Mouse (Mus musculus) MEL (cell line): ENCODE measurements around the gene Anxa4. TPM values are rescaled to one million over a fixed set of nuclear protein-coding genes. Genes with fewer than 3 reads are reported as not detected.
A peak's percentile ranks its signal among the peaks of the same experiment; 100 is the strongest.

Experiments
- DNase-seq: peaks from one replicate; pipeline ENCODE4 v3.0.0; 2011; ENCODE audit warnings: low read depth, low spot score
- H3K27ac ChIP-seq: 2 replicates; pipeline ENCODE4 v1.5.1; 2012; ENCODE audit warnings: low read depth, mild to moderate bottlenecking, control low read depth, low read length, moderate library complexity; ENCODE audit not compliant: control insufficient read depth
- H3K27me3 ChIP-seq, 2 experiments: fragments of 150-350 bp in 1 of 2; sonication (generic) in 1 of 2; 2 replicates each; pipeline ENCODE4 v1.6.1; 2012; ENCODE audit warnings: low read length in 2 of 2, mild to moderate bottlenecking in 2 of 2, improper control_type of control experiment in 1 of 2, moderate library complexity in 1 of 2; ENCODE audit not compliant: insufficient read depth in 2 of 2, control insufficient read depth in 1 of 2
- H3K36me3 ChIP-seq, 2 experiments: 2 replicates each; pipeline ENCODE4 v1.6.1; 2012 to 2014; ENCODE audit warnings: low read length in 2 of 2, improper control_type of control experiment in 1 of 2, inconsistent platforms in 1 of 2, mild to moderate bottlenecking in 1 of 2; ENCODE audit not compliant: insufficient read depth in 2 of 2, control insufficient read depth in 1 of 2
- H3K4me1 ChIP-seq, 2 experiments: fragments of 150-350 bp in 1 of 2; sonication (generic) in 1 of 2; 2 replicates each; pipeline ENCODE4 v1.6.1; 2012; ENCODE audit warnings: low read length in 2 of 2, improper control_type of control experiment in 1 of 2, mild to moderate bottlenecking in 1 of 2; ENCODE audit not compliant: insufficient read depth in 2 of 2, control insufficient read depth in 1 of 2
- H3K4me3 ChIP-seq, 2 experiments: fragments of 150-350 bp in 1 of 2; sonication (generic) in 1 of 2; 2 replicates each; pipeline ENCODE4 v1.5.1; 2012; ENCODE audit warnings: low read depth in 2 of 2, low read length in 2 of 2, mild to moderate bottlenecking in 2 of 2, moderate library complexity in 2 of 2, control low read depth in 1 of 2, improper control_type of control experiment in 1 of 2; ENCODE audit not compliant: control insufficient read depth in 1 of 2, insufficient read depth in 1 of 2
- H3K79me2 ChIP-seq: 2 replicates; pipeline ENCODE4 v1.6.1; 2012; ENCODE audit warnings: mild to moderate bottlenecking, low read length, moderate library complexity; ENCODE audit not compliant: control insufficient read depth, poor library complexity, insufficient read depth
- H3K9ac ChIP-seq: 2 replicates; pipeline ENCODE4 v1.6.1; 2012; ENCODE audit warnings: low read depth, mild to moderate bottlenecking, control low read depth, low read length, moderate library complexity; ENCODE audit not compliant: control insufficient read depth, poor library complexity, severe bottlenecking
- H3K9me3 ChIP-seq: fragments of 150-350 bp; sonication (generic); replicated peaks from 2 replicates; pipeline ENCODE4 v1.6.1; 2012; ENCODE audit warnings: mild to moderate bottlenecking, low read length, improper control_type of control experiment, moderate library complexity; ENCODE audit not compliant: insufficient read depth
- BHLHE40 ChIP-seq: IDR thresholded peaks from 2 replicates; pipeline ENCODE4 v1.6.1; 2012; ENCODE audit warnings: low read depth, mild to moderate bottlenecking, inconsistent platforms, low read length, improper control_type of control experiment, borderline replicate concordance
- CHD2 ChIP-seq: IDR thresholded peaks from 2 replicates; pipeline ENCODE4 v1.6.1; 2011; ENCODE audit warnings: low read length, improper control_type of control experiment
- CTCF ChIP-seq, 3 experiments: IDR thresholded peaks in 2 of 3; conservative IDR thresholded peaks in 1 of 3; 2 replicates each; pipeline ENCODE4 v1.5.1; 2011 to 2012; ENCODE audit warnings: low read length in 3 of 3, low read depth in 2 of 3, mild to moderate bottlenecking in 2 of 3, improper control_type of control experiment in 1 of 3, inconsistent platforms in 1 of 3, mixed read lengths in 1 of 3, moderate library complexity in 1 of 3; ENCODE audit not compliant: control insufficient read depth in 1 of 3, insufficient read depth in 1 of 3, poor library complexity in 1 of 3, severe bottlenecking in 1 of 3
- E2F4 ChIP-seq: IDR thresholded peaks from 2 replicates; pipeline ENCODE4 v1.6.1; 2011; ENCODE audit warnings: low read depth, low read length, improper control_type of control experiment, borderline replicate concordance
- EP300 ChIP-seq, 2 experiments: IDR thresholded peaks; 2 replicates each; pipeline ENCODE4 v1.6.1; 2011; ENCODE audit warnings: improper control_type of control experiment in 2 of 2, low read length in 2 of 2, low read depth in 1 of 2, mild to moderate bottlenecking in 1 of 2
- HCFC1 ChIP-seq: IDR thresholded peaks from 2 replicates; pipeline ENCODE4 v1.6.1; 2012; ENCODE audit warnings: low read depth, mild to moderate bottlenecking, inconsistent platforms, low read length, improper control_type of control experiment, moderate library complexity
- KAT2A ChIP-seq: conservative IDR thresholded peaks from 2 replicates; pipeline ENCODE4 v1.6.1; 2012; ENCODE audit warnings: low read depth, low read length, improper control_type of control experiment, inconsistent platforms
- MAFK ChIP-seq: IDR thresholded peaks from 2 replicates; pipeline ENCODE4 v1.6.1; 2011; ENCODE audit warnings: low read depth, mild to moderate bottlenecking, low read length, improper control_type of control experiment, borderline replicate concordance
- MAZ ChIP-seq: IDR thresholded peaks from 2 replicates; pipeline ENCODE4 v1.6.1; 2012; ENCODE audit warnings: low read depth, mild to moderate bottlenecking, inconsistent platforms, low read length, improper control_type of control experiment
- MYB ChIP-seq: IDR thresholded peaks from 2 replicates; pipeline ENCODE4 v1.6.1; 2011; ENCODE audit warnings: mild to moderate bottlenecking, low read depth, low read length, improper control_type of control experiment
- MYC ChIP-seq: IDR thresholded peaks from 2 replicates; pipeline ENCODE4 v1.6.1; 2011; ENCODE audit warnings: low read depth, mild to moderate bottlenecking, low read length, improper control_type of control experiment, moderate library complexity
- NRF1 ChIP-seq: IDR thresholded peaks from 2 replicates; pipeline ENCODE4 v1.6.1; 2014; ENCODE audit warnings: low read depth, mild to moderate bottlenecking, inconsistent platforms, low read length, improper control_type of control experiment, moderate library complexity; ENCODE audit not compliant: poor library complexity, insufficient read depth, severe bottlenecking
- POLR2A ChIP-seq, 2 experiments: IDR thresholded peaks; 2 replicates each; pipeline ENCODE4 v1.6.1; 2011 to 2012; ENCODE audit warnings: low read length in 2 of 2, mild to moderate bottlenecking in 2 of 2, control low read depth in 1 of 2, improper control_type of control experiment in 1 of 2, low read depth in 1 of 2, moderate library complexity in 1 of 2; ENCODE audit not compliant: control insufficient read depth in 1 of 2, insufficient read depth in 1 of 2, poor library complexity in 1 of 2
- POLR2AphosphoS5 ChIP-seq: IDR thresholded peaks from 2 replicates; pipeline ENCODE4 v1.6.1; 2012; ENCODE audit warnings: low read depth, borderline replicate concordance, mild to moderate bottlenecking, inconsistent platforms, low read length, moderate library complexity, mixed read lengths
- RAD21 ChIP-seq: IDR thresholded peaks from 2 replicates; pipeline ENCODE4 v1.6.1; 2011; ENCODE audit warnings: mild to moderate bottlenecking, low read depth, low read length, improper control_type of control experiment
- SMC3 ChIP-seq: IDR thresholded peaks from 2 replicates; pipeline ENCODE4 v1.6.1; 2011; ENCODE audit warnings: low read depth, low read length, improper control_type of control experiment
- TAL1 ChIP-seq: IDR thresholded peaks from 2 replicates; pipeline ENCODE4 v1.6.1; 2012; ENCODE audit warnings: mild to moderate bottlenecking, inconsistent platforms, low read length, moderate library complexity, mixed read lengths
- UBTF ChIP-seq: IDR thresholded peaks from 2 replicates; pipeline ENCODE4 v1.6.1; 2012; ENCODE audit warnings: low read depth, mild to moderate bottlenecking, inconsistent platforms, low read length, improper control_type of control experiment, moderate library complexity, borderline replicate concordance; ENCODE audit not compliant: insufficient read depth
- ZKSCAN1 ChIP-seq: IDR thresholded peaks from 2 replicates; pipeline ENCODE4 v1.6.1; 2012; ENCODE audit warnings: low read depth, mild to moderate bottlenecking, inconsistent platforms, low read length, improper control_type of control experiment, moderate library complexity
- ZMIZ1 ChIP-seq: IDR thresholded peaks from 2 replicates; pipeline ENCODE4 v1.6.1; 2012; ENCODE audit warnings: low read depth, mild to moderate bottlenecking, inconsistent platforms, low read length, improper control_type of control experiment, moderate library complexity
- ZNF384 ChIP-seq: IDR thresholded peaks from 2 replicates; pipeline ENCODE4 v1.6.1; 2012; ENCODE audit warnings: low read depth, mild to moderate bottlenecking, inconsistent platforms, low read length, improper control_type of control experiment
- polyA plus RNA-seq, 2 experiments: library from polyadenylated mRNA; stranded (reverse) in 1 of 2; unstranded in 1 of 2; fragments of >175 nt in 1 of 2; fragments of >200 nt in 1 of 2; gene quantifications; 2 replicates each; pipeline versions ENCODE4 v1.2.1 to v1.2.4; 2012; ENCODE audit warnings: low replicate concordance in 2 of 2, low read depth in 1 of 2; ENCODE audit not compliant: insufficient read length in 2 of 2, insufficient read depth in 1 of 2, missing spikeins in 1 of 2
- total RNA-seq: library from RNA; depleted of rRNA; stranded (reverse); fragments of 300-350 nt; gene quantifications from 2 replicates; pipeline ENCODE4 v1.2.3, GENCODE M21; 2012

Anxa4 gene
- total and polyA plus RNA-seq, 3 experiments = 31.1 to 176 (median 53.6) TPM

- Histone ChIP-seq H3K27ac (no peak overlapping the region), H3K9me3 (no peaks in the 10 kb centered on the region), H3K36me3 (peaks cover 0 to 6% of the 10 kb centered on the region in 2 experiments; a peak in 2 of 4 replicates), H3K4me3 (no peak overlapping the region), H3K4me1 (peaks cover 4 to 13% of the 10 kb centered on the region in 2 experiments), H3K27me3 (no peaks in the 10 kb centered on the region), H3K79me2 (no peaks in the 10 kb centered on the region), H3K9ac (no peak overlapping the region)
- peak; percentile 61 for DNase-seq
- no peak for TF ChIP-seq MYC
- no peak for TF ChIP-seq HCFC1
- TF ChIP-seq POLR2A (IDR thresholded peaks at IDR 0.05; ENCODE audit: control insufficient read depth in 1 of 2, insufficient read depth in 1 of 2, low read depth in 1 of 2, low read length in 2 of 2, poor library complexity in 1 of 2) = no peak
- peak; percentile 35 for TF ChIP-seq RAD21
- no peak for TF ChIP-seq ZNF384
- TF ChIP-seq NRF1 = no peak
- TF ChIP-seq BHLHE40 = no peak
- peak; percentile 47 to 73 (median 67) for TF ChIP-seq CTCF (IDR thresholded peaks at IDR 0.05 in 2 of 3, conservative IDR thresholded peaks at IDR 0.05 in 1 of 3; ENCODE audit: control insufficient read depth in 1 of 3, insufficient read depth in 1 of 3, low read depth in 2 of 3, low read length in 3 of 3, poor library complexity in 1 of 3, severe bottlenecking in 1 of 3)
- TF ChIP-seq SMC3 = peak; percentile 56
Measured at GRCm38 (mm10) chr6:86827432-86827831, 34.0 kb upstream of the Anxa4 start.

- no peaks in the 10 kb centered on the region for H3K36me3 ChIP-seq
- no peak for TF ChIP-seq CTCF (IDR thresholded peaks at IDR 0.05 in 2 of 3, conservative IDR thresholded peaks at IDR 0.05 in 1 of 3; ENCODE audit: control insufficient read depth in 1 of 3, insufficient read depth in 1 of 3, low read depth in 2 of 3, low read length in 3 of 3, poor library complexity in 1 of 3, severe bottlenecking in 1 of 3)
- no peak for TF ChIP-seq EP300 (IDR thresholded peaks at IDR 0.05; ENCODE audit: low read depth in 1 of 2, low read length in 2 of 2)
- TF ChIP-seq ZMIZ1 = no peak
- TF ChIP-seq CHD2 = no peak
- no peak for TF ChIP-seq MAFK
- TF ChIP-seq E2F4 = no peak
- no peak for TF ChIP-seq MYC
- TF ChIP-seq SMC3 = no peak
- no peak for TF ChIP-seq POLR2AphosphoS5
- no peak for TF ChIP-seq ZKSCAN1
- no peak for TF ChIP-seq KAT2A
- TF ChIP-seq UBTF = no peak
- no peak for TF ChIP-seq TAL1
- TF ChIP-seq RAD21 = no peak
- no peak for TF ChIP-seq MAZ
- no peak for TF ChIP-seq MYB
- H3K4me3 ChIP-seq = no peak overlapping the region
Measured at GRCm38 (mm10) chr6:86824401-86824800, 31.0 kb upstream of the Anxa4 start.

More at GRCm38 (mm10) chr6:86824401-86824800, 31.0 kb upstream of the Anxa4 start:
- H3K4me1 ChIP-seq = peaks cover 0 to 6% of the 10 kb centered on the region in 2 experiments; a peak in 1 of 4 replicates
- H3K79me2 ChIP-seq = no peaks in the 10 kb centered on the region
- no peaks in the 10 kb centered on the region for H3K9me3 ChIP-seq
- DNase-seq = no peak
- H3K27me3 ChIP-seq = no peaks in the 10 kb centered on the region
- H3K27ac ChIP-seq = no peak overlapping the region
- no peak overlapping the region for H3K9ac ChIP-seq
